Mouse (Mus musculus) liver, embryonic 15.5 days (tissue): ENCODE results near the gene A730071L15Rik. TPM values are rescaled to one million over a fixed set of nuclear protein-coding genes. Genes with fewer than 3 reads are reported as not detected.

Experiments
- ATAC-seq: fragments of 200-750 bp; cut with Nextera tagmentation; 2 replicates; pipeline ENCODE4 v1.8.0; 2017; ENCODE audit warnings: moderate number of reproducible peaks, mild to moderate bottlenecking, moderate library complexity; ENCODE audit not compliant: insufficient read depth
- H3K27ac ChIP-seq: fragments of 300-500 bp; sonication (generic); replicated peaks from 2 replicates; pipeline ENCODE4 v1.5.1; 2015; ENCODE audit warnings: mild to moderate bottlenecking, inconsistent platforms
- H3K27me3 ChIP-seq: fragments of 300-500 bp; sonication (generic); 2 replicates; pipeline ENCODE4 v1.6.1; 2015; ENCODE audit warnings: mild to moderate bottlenecking, inconsistent platforms
- H3K36me3 ChIP-seq: fragments of 300-500 bp; sonication (generic); replicated peaks from 2 replicates; pipeline ENCODE4 v1.6.1; 2015; ENCODE audit warnings: moderate library complexity, mild to moderate bottlenecking, inconsistent platforms
- H3K4me1 ChIP-seq: fragments of 300-500 bp; sonication (generic); replicated peaks from 2 replicates; pipeline ENCODE4 v1.6.1; 2015; ENCODE audit warnings: inconsistent platforms
- H3K4me2 ChIP-seq: fragments of 300-500 bp; sonication (generic); 2 replicates; pipeline ENCODE4 v1.6.1; 2015; ENCODE audit warnings: moderate library complexity, mild to moderate bottlenecking, inconsistent platforms
- H3K4me3 ChIP-seq: fragments of 300-500 bp; sonication (generic); replicated peaks from 2 replicates; pipeline ENCODE4 v1.5.1; 2015; ENCODE audit warnings: mild to moderate bottlenecking, inconsistent platforms
- H3K9ac ChIP-seq: fragments of 300-500 bp; sonication (generic); 2 replicates; pipeline ENCODE4 v1.6.1; 2015; ENCODE audit warnings: moderate library complexity, mild to moderate bottlenecking, inconsistent platforms
- H3K9me3 ChIP-seq: fragments of 300-500 bp; sonication (generic); replicated peaks from 2 replicates; pipeline ENCODE4 v1.6.1; 2016; ENCODE audit warnings: inconsistent platforms
- WGBS: fragments of 180-500 bp; shearing (Covaris S2); methylation state at CpG from one replicate; pipeline ENCODE4 v1.1.7; 2015; ENCODE audit warnings: mixed read lengths; ENCODE audit not compliant: insufficient replicate concordance; 5-methylcytosine and 5-hydroxymethylcytosine counted together
- polyA plus RNA-seq: library from polyadenylated mRNA; unstranded; fragments of >200 nt; fragmentation: Nextera tagmentation; extraction: Ambion mirVana; gene quantifications from 2 replicates; pipeline ENCODE4 v1.2.1, GENCODE M21; 2015

The A730071L15Rik gene
- polyA plus RNA-seq, 1 experiment from 2014 or later = 0.14 TPM

- Histone ChIP-seq H3K27me3 (no peaks in the 10 kb centered on the region), H3K36me3 (no peaks in the 10 kb centered on the region), H3K9me3 (no peaks in the 10 kb centered on the region), H3K4me1 (no peaks in the 10 kb centered on the region), H3K9ac (no peak overlapping the region), H3K4me2 (no peak overlapping the region), H3K4me3 (no peak overlapping the region), H3K27ac (no peak overlapping the region)
- ATAC-seq = no peak
- WGBS = 80% methylated on average over 6 of the region's 6 CpGs
These were observed 20.1 kb downstream of the A730071L15Rik start for GRCm38 (mm10) chr11:6219967-6220366.

DNA sequence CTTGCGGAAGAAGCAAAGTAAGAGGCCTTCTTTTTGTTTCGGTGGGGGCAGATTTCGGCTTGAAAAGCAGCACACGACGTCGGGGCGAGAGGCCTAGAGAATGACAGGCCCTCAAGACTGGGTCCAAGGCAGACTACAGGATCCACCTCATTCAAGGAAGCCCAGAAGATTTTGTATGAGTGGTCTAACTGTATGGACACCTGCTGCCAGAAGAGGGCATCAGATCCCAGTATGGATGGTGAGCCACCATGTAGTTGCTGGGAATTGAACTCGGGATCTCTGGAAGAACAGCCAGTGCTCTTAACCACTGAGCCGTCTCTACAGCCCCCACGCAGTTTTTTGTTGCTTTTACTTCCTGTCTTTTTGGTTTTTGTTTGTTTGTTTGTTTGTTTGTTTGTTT, 22.4 kb downstream of the A730071L15Rik start:
- WGBS = 76% methylated on average over 10 of the region's 10 CpGs
- Histone ChIP-seq H3K4me1 (no peaks in the 10 kb centered on the region), H3K9me3 (no peaks in the 10 kb centered on the region), H3K36me3 (no peaks in the 10 kb centered on the region), H3K4me2 (no peak overlapping the region), H3K4me3 (no peak overlapping the region), H3K9ac (no peak overlapping the region), H3K27ac (no peak overlapping the region), H3K27me3 (no peaks in the 10 kb centered on the region)
- ATAC-seq = no peak

DNA sequence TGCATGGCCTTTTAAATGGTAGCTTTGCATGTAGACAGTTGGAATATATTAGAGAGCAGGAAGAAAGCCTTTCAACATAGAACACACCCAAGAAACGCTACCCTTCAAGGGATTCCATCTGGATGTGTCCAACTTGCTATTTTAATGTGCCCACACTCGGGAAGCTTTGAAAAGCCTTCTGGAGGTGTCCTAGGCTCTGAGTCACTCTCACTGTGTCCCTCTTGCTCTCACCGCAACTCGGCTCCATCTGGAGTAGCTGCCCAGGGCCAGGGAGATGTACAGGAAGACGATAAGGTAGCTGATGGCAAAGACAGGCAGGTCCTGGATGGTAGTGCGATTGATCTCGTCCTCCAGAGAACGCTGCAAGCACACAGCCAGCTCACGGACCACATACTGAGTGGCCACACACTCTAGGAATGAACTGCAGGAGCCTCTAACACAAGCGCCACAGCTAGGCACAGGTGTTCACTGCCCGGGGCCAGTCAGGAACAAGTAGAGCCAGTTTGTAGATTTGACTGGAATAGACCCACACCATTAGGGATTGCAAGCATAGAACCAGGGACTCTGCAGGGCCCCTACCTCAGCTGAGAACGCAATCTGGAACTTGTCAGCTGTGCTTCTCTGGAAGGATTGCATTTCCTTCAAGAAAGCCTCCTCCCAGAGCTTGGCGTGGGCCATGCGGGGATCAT, 24.9 kb downstream of the A730071L15Rik start:
- Histone ChIP-seq H3K4me2 (no peak overlapping the region), H3K4me3 (no peak overlapping the region), H3K36me3 (no peaks in the 10 kb centered on the region), H3K4me1 (no peaks in the 10 kb centered on the region), H3K9ac (no peak overlapping the region), H3K9me3 (no peaks in the 10 kb centered on the region), H3K27ac (no peak overlapping the region), H3K27me3 (no peaks in the 10 kb centered on the region)
- WGBS = 62% methylated on average over 14 of the region's 14 CpGs
- ATAC-seq = no peak

- Histone ChIP-seq H3K4me3 (no peak within 1 kb of the TSS), H3K9ac (no peak within 1 kb of the TSS), H3K4me1 (no peaks in the 10 kb centered on the region), H3K27me3 (no peaks in the 10 kb centered on the region), H3K27ac (no peak within 1 kb of the TSS), H3K4me2 (no peak within 1 kb of the TSS), H3K36me3 (no peaks in the 10 kb centered on the region), H3K9me3 (no peaks in the 10 kb centered on the region)
- ATAC-seq = no peak
- 55% methylated on average over 7 of the region's 7 CpGs for WGBS
These were observed 30.2 kb downstream of the A730071L15Rik start, which contains the start of gene Npc1l1 for GRCm38 (mm10) chr11:6230012-6230411. TSS of gene Npc1l1 (minus strand) at chr11:6230143.

GRCm38 (mm10) chr11:6233025-6233424, 33.2 kb downstream of the A730071L15Rik start:
- no peak overlapping the region for H3K9ac ChIP-seq
- no peak overlapping the region for H3K4me2 ChIP-seq
- no peak for ATAC-seq
- H3K27me3 ChIP-seq = no peaks in the 10 kb centered on the region
- no peaks in the 10 kb centered on the region for H3K4me1 ChIP-seq
- H3K4me3 ChIP-seq = no peak overlapping the region
- no peaks in the 10 kb centered on the region for H3K36me3 ChIP-seq
- 72% methylated on average over 4 of the region's 4 CpGs for WGBS
- H3K9me3 ChIP-seq = 0 out of 2 replicates have a peak, but pooled peaks cover 5% of the 10 kb centered on the region
- no peak overlapping the region for H3K27ac ChIP-seq

DNA sequence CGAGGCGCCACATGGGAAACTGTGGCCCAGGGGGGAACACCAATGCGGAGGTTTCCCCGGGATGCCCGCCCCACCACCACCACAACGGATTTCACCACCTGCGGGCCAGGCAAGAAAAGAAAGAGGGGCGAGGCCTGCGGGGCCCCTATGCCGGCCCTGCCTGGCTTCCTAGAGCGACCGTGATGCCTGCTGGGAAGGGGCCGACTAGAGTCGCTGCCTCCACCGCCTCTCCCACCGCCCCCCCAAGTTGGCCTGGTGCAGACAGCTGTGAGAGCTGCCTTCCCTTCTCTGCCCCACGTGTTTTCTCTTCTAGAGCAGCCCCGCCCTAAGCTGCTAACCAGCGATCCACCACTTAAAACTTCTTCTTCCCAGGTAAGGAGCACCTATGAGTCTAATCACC, 44.9 kb downstream of the A730071L15Rik start:
- no peak overlapping the region for H3K4me3 ChIP-seq
- H3K4me2 ChIP-seq = no peak overlapping the region
- no peaks in the 10 kb centered on the region for H3K27me3 ChIP-seq
- H3K27ac ChIP-seq = no peak overlapping the region
- no peaks in the 10 kb centered on the region for H3K4me1 ChIP-seq
- 60% methylated on average over 19 of the region's 19 CpGs for WGBS
- ATAC-seq = no peak
- H3K9me3 ChIP-seq = no peaks in the 10 kb centered on the region
- no peak overlapping the region for H3K9ac ChIP-seq
- H3K36me3 ChIP-seq = no peaks in the 10 kb centered on the region

Other genes with a start within 250 kb of the A730071L15Rik start
- 0.41 and 0.59 TPM in 2 replicates for gene Gck, start 249.9 kb upstream of the A730071L15Rik start, polyA plus RNA-seq
- 18.8 and 19.7 TPM in 2 replicates for gene Ykt6, start 244.3 kb upstream of the A730071L15Rik start, polyA plus RNA-seq
- gene Camk2b, start 133.7 kb upstream of the A730071L15Rik start, polyA plus RNA-seq = 1.1 and 1.3 TPM in 2 replicates
- gene Nudcd3, start 386 bp downstream of the A730071L15Rik start, polyA plus RNA-seq = 12.3 and 13.0 TPM in 2 replicates
- gene Npc1l1, start 30.1 kb downstream of the A730071L15Rik start, polyA plus RNA-seq = 0.06 and 0.13 TPM in 2 replicates
- 44.0 and 44.1 TPM in 2 replicates for gene Ddx56, start 67.7 kb downstream of the A730071L15Rik start, polyA plus RNA-seq
- gene Tmed4, start 74.8 kb downstream of the A730071L15Rik start, polyA plus RNA-seq = 39.8 and 41.4 TPM in 2 replicates
- 89.7 and 97.6 TPM in 2 replicates for gene Ogdh, start 91.6 kb downstream of the A730071L15Rik start, polyA plus RNA-seq
- gene Zmiz2, start 189.0 kb downstream of the A730071L15Rik start, polyA plus RNA-seq = 3.5 and 4.3 TPM in 2 replicates
- gene Ppia, start 215.4 kb downstream of the A730071L15Rik start, polyA plus RNA-seq = 2,223 and 2,518 TPM in 2 replicates
- gene H2afv, start 244.4 kb downstream of the A730071L15Rik start, polyA plus RNA-seq = 109 and 118 TPM in 2 replicates